Mouse (Mus musculus): ENCODE results near the gene Slc9c1. TPM values are rescaled to one million over a fixed set of nuclear protein-coding genes. Genes with fewer than 3 reads are reported as not detected.

Gene Slc9c1
- total RNA-seq, 2 experiments from 2014 or later: not detected

- ATAC-seq (replicated peaks; ENCODE audit: low FRiP score, poor library complexity, severe bottlenecking): no peak
Measured at GRCm38 (mm10) chr16:45619751-45620375, 84.8 kb downstream of the Slc9c1 start.

- ATAC-seq (replicated peaks; ENCODE audit: low FRiP score, poor library complexity, severe bottlenecking): no peak
Measured at GRCm38 (mm10) chr16:45623230-45623629, 88.1 kb downstream of the Slc9c1 start.

GRCm38 (mm10) chr16:45624791-45625190, 89.7 kb downstream of the Slc9c1 start:
- no peak for ATAC-seq (replicated peaks; ENCODE audit: low FRiP score, poor library complexity, severe bottlenecking)

GRCm38 (mm10) chr16:45625342-45625741, 90.2 kb downstream of the Slc9c1 start:
- no peak for ATAC-seq (replicated peaks; ENCODE audit: low FRiP score, poor library complexity, severe bottlenecking)

GRCm38 (mm10) chr16:45629497-45630105, 94.5 kb downstream of the Slc9c1 start:
- ATAC-seq (replicated peaks; ENCODE audit: low FRiP score, poor library complexity, severe bottlenecking): no peak

GRCm38 (mm10) chr16:45630347-45630960, 95.3 kb downstream of the Slc9c1 start:
- ATAC-seq (replicated peaks; ENCODE audit: low FRiP score, poor library complexity, severe bottlenecking): no peak

GRCm38 (mm10) chr16:45632420-45632819, 97.3 kb downstream of the Slc9c1 start:
- no peak for ATAC-seq (replicated peaks; ENCODE audit: low FRiP score, poor library complexity, severe bottlenecking)

GRCm38 (mm10) chr16:45635826-45636225, 100.7 kb downstream of the Slc9c1 start:
- ATAC-seq (replicated peaks; ENCODE audit: low FRiP score, poor library complexity, severe bottlenecking): no peak

- no peak for ATAC-seq (replicated peaks; ENCODE audit: low FRiP score, poor library complexity, severe bottlenecking)
Measured at GRCm38 (mm10) chr16:45640070-45640762, 105.1 kb downstream of the Slc9c1 start.

GRCm38 (mm10) chr16:45641301-45641700, 106.2 kb downstream of the Slc9c1 start:
- no peak for ATAC-seq (replicated peaks; ENCODE audit: low FRiP score, poor library complexity, severe bottlenecking)

- ATAC-seq (replicated peaks; ENCODE audit: low FRiP score, poor library complexity, severe bottlenecking): no peak
Measured at GRCm38 (mm10) chr16:45643944-45644343, 108.8 kb downstream of the Slc9c1 start.

GRCm38 (mm10) chr16:45644380-45644779, 109.3 kb downstream of the Slc9c1 start:
- ATAC-seq (replicated peaks; ENCODE audit: low FRiP score, poor library complexity, severe bottlenecking): no peak

GRCm38 (mm10) chr16:45651497-45651896, 116.4 kb downstream of the Slc9c1 start:
- no peak for ATAC-seq (replicated peaks; ENCODE audit: low FRiP score, poor library complexity, severe bottlenecking)

GRCm38 (mm10) chr16:45653009-45653933, 118.2 kb downstream of the Slc9c1 start:
- ATAC-seq (replicated peaks; ENCODE audit: low FRiP score, poor library complexity, severe bottlenecking): no peak

- ATAC-seq (replicated peaks; ENCODE audit: low FRiP score, poor library complexity, severe bottlenecking): no peak
Measured at GRCm38 (mm10) chr16:45653934-45654332, 118.8 kb downstream of the Slc9c1 start, which contains the start of gene BC016579. BC016579 (minus strand) TSS chr16:45654068.

- ATAC-seq (replicated peaks; ENCODE audit: low FRiP score, poor library complexity, severe bottlenecking): no peak
Measured at GRCm38 (mm10) chr16:45654465-45654864, 119.4 kb downstream of the Slc9c1 start.
